8 mouse cellular contexts compared by ENCODE assay signal in the genomic region with DNA sequence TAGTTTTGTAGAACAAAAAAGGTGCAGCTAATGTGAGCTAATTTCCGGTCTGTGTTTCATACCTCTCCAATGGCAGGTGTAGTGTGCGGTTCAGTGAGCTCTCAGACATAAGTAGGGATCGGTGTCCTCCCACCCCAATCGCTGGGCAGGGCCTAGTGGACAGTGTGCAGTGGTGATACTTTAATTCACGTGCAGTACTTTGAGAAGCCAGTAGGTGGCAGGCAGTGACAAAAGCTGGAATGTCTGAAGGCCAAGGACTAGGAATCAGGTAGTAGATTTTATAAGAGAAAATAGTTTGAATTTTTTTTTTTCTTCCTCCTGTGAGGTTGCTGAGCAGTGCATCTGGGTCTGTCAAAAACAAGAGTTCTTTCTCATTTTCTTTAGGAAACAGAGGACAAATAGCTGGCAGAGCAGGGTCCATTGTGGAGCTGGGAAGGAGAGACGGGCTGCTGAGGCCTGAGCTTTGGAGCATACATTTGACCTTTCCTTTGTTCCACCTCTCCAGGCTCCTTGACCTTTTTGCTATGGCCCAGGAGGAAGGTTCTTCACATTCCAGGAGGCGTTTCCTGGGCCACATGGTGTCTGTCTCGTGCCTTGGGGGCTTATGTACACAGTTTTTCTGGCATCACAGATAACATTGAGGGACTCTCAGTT. TPM values are rescaled to one million over a fixed set of nuclear protein-coding genes. Genes with fewer than 3 reads are reported as not detected.
DNase-seq lines count a peak whose midpoint lies in the region; ATAC-seq and TF ChIP-seq lines count a peak whose summit lies in the region.

No protein-coding gene starts in this region.

- H3K27ac ChIP-seq in intestine, postnatal 0 days (ENCODE audit: low read depth, low read length): no peak overlapping the region
- peak overlapping the region; percentile 74 for H3K27ac ChIP-seq in midbrain, embryonic 10.5 days (replicated peaks)

- H3K9me3 ChIP-seq in intestine, postnatal 0 days (ENCODE audit: control insufficient read depth): no peaks in the 10 kb centered on the region
- no peaks in the 10 kb centered on the region for H3K9me3 ChIP-seq in midbrain, embryonic 10.5 days (replicated peaks)

- H3K4me3 ChIP-seq in intestine, postnatal 0 days (ENCODE audit: low read depth, low read length): no peak overlapping the region
- no peak overlapping the region for H3K4me3 ChIP-seq in midbrain, embryonic 10.5 days

- peak; percentile 49 for DNase-seq in 416B (ENCODE audit: low read depth)
- peak; percentile 58 to 63 for DNase-seq in adrenal gland, adult 18-20 months (ENCODE audit: low spot score in 2 of 2)
- peak; percentile 74 for DNase-seq in embryo, embryonic 11.5 days (ENCODE audit: low read depth, low spot score)
- peak; percentile 75 to 77 for DNase-seq in left cerebral cortex, postnatal 25 days (ENCODE audit: low spot score in 2 of 2)
- peak; percentile 82 for DNase-seq in midbrain, embryonic 10.5 days (ENCODE audit: low spot score)
- DNase-seq in spleen, adult 12 weeks (ENCODE audit: low spot score): peak; percentile 41

- H3K27me3 ChIP-seq in intestine, postnatal 0 days (replicated peaks; ENCODE audit: control insufficient read depth, insufficient read depth, low read length): no peaks in the 10 kb centered on the region
- H3K27me3 ChIP-seq in midbrain, embryonic 10.5 days (ENCODE audit: low read depth, poor library complexity, severe bottlenecking): peaks cover 25% of the 10 kb centered on the region

- peak; percentile 54 for ATAC-seq in granulocyte monocyte progenitor cell, adult 5-6 weeks (replicated peaks; ENCODE audit: poor library complexity, severe bottlenecking)
- ATAC-seq in intestine, postnatal 0 days: no peak

- TF ChIP-seq CTCF in intestine, postnatal 0 days (IDR thresholded peaks at IDR 0.05; ENCODE audit: low read depth): peak; percentile 95

- intact Hi-C loops in left cerebral cortex, postnatal 25 days (cut with DNase I): loop anchor here (2.0 kb wide), 3 partner anchors 77 to 117 kb away; no protein-coding TSS in a partner anchor

- WGBS in intestine, postnatal 0 days: 19% methylated on average over 8 of the region's 8 CpGs
- WGBS in midbrain, embryonic 10.5 days: 9% methylated on average over 8 of the region's 8 CpGs

- no peaks in the 10 kb centered on the region for H3K36me3 ChIP-seq in intestine, postnatal 0 days (ENCODE audit: control insufficient read depth, insufficient read depth)
- H3K36me3 ChIP-seq in midbrain, embryonic 10.5 days: no peaks in the 10 kb centered on the region

- no peak overlapping the region for H3K4me2 ChIP-seq in intestine, postnatal 0 days (replicated peaks; ENCODE audit: low read depth)

- H3K4me1 ChIP-seq in intestine, postnatal 0 days (replicated peaks; ENCODE audit: control insufficient read depth, insufficient read depth, low read length): peaks cover 4% of the 10 kb centered on the region
- H3K4me1 ChIP-seq in midbrain, embryonic 10.5 days: peaks cover 68% of the 10 kb centered on the region

- H3K9ac ChIP-seq in intestine, postnatal 0 days (ENCODE audit: low read depth, low read length): no peak overlapping the region

RNA-seq across cellular contexts. Expression of gene 5330417H12Rik, which starts 36.4 kb away (rescaled TPM):
- total RNA-seq in adrenal gland, adult 18-20 months (2021): not detected
- not detected in 2 replicates for total RNA-seq in granulocyte monocyte progenitor cell, adult 5-6 weeks (2014; fragmentation: Nextera tagmentation)
- total RNA-seq in granulocyte monocyte progenitor cell, adult 5-6 weeks (2017): not detected in 2 replicates
- not detected in 2 replicates for polyA plus RNA-seq in intestine, postnatal 0 days (2015; fragmentation: Nextera tagmentation; extraction: Ambion mirVana)
- not detected for total RNA-seq in left cerebral cortex, postnatal 25 days (2021)
- not detected in 2 replicates for polyA plus RNA-seq in midbrain, embryonic 10.5 days (2016; fragmentation: Nextera tagmentation; extraction: Ambion mirVana)
